Mouse (Mus musculus) kidney, postnatal 0 days (tissue): ENCODE measurements around the gene Rps9. TPM values are rescaled to one million over a fixed set of nuclear protein-coding genes. Genes with fewer than 3 reads are reported as not detected.

Experiments
- ATAC-seq: fragments of 200-750 bp; cut with Nextera tagmentation; replicated peaks from 2 replicates; pipeline ENCODE4 v1.8.0; 2017; ENCODE audit warnings: low read depth, moderate number of reproducible peaks, moderate TSS enrichment, moderate library complexity; ENCODE audit not compliant: low FRiP score
- DNase-seq: peaks from one replicate; pipeline ENCODE4 v3.0.0-alpha.2; 2016; ENCODE audit warnings: low spot score
- H3K27ac ChIP-seq: fragments of 300-500 bp; sonication (generic); 2 replicates; pipeline ENCODE4 v1.5.1; 2014; ENCODE audit warnings: mild to moderate bottlenecking
- H3K27me3 ChIP-seq: fragments of 300-500 bp; sonication (generic); 2 replicates; pipeline ENCODE4 v1.6.1; 2014; ENCODE audit warnings: low read length, mixed read lengths; ENCODE audit not compliant: insufficient read depth
- H3K36me3 ChIP-seq: fragments of 300-500 bp; sonication (generic); 2 replicates; pipeline ENCODE4 v1.6.1; 2014; ENCODE audit warnings: low read length, mixed read lengths; ENCODE audit not compliant: insufficient read depth
- H3K4me1 ChIP-seq: fragments of 300-500 bp; sonication (generic); replicated peaks from 2 replicates; pipeline ENCODE4 v1.6.1; 2014; ENCODE audit warnings: antibody characterized with exemption, low read length, mixed read lengths; ENCODE audit not compliant: insufficient read depth
- H3K4me2 ChIP-seq: fragments of 300-500 bp; sonication (generic); 2 replicates; pipeline ENCODE4 v1.6.1; 2014; ENCODE audit warnings: mild to moderate bottlenecking, low read length, moderate library complexity, mixed read lengths
- H3K4me3 ChIP-seq: fragments of 300-500 bp; sonication (generic); replicated peaks from 2 replicates; pipeline ENCODE4 v1.5.1; 2014; ENCODE audit warnings: low read depth, low read length
- H3K9ac ChIP-seq: fragments of 300-500 bp; sonication (generic); 2 replicates; pipeline ENCODE4 v1.6.1; 2014; ENCODE audit warnings: low read depth, low read length
- H3K9me3 ChIP-seq: fragments of 300-500 bp; sonication (generic); replicated peaks from 2 replicates; pipeline ENCODE4 v1.6.1; 2016; ENCODE audit warnings: low read length, inconsistent platforms, mixed read lengths
- CTCF ChIP-seq: IDR thresholded peaks from 2 replicates; pipeline ENCODE4 v1.5.1; 2016; ENCODE audit warnings: antibody characterized with exemption, low read depth, mild to moderate bottlenecking, moderate library complexity
- WGBS: fragments of 180-500 bp; shearing (Covaris S2); extraction: QIAGEN DNeasy Blood & Tissue Kit; methylation state at CpG from one replicate; pipeline ENCODE4 v1.1.7; 2014; 5-methylcytosine and 5-hydroxymethylcytosine counted together
- polyA plus RNA-seq: library from polyadenylated mRNA; unstranded; fragments of >200 nt; fragmentation: Nextera tagmentation; extraction: Ambion mirVana; gene quantifications from 2 replicates; pipeline ENCODE4 v1.2.1, GENCODE M21; 2015

Gene Rps9
- polyA plus RNA-seq, 1 experiment from 2014 or later, result 1,624 TPM

- H3K36me3 ChIP-seq, result peaks cover 9% of the 10 kb centered on the region; the same call in 1 of the 2 replicates
- WGBS, result 25% methylated on average over 14 of the region's 14 CpGs
- DNase-seq (peak; percentile 51), ATAC-seq (no peak)
- H3K9me3 ChIP-seq, result no peaks in the 10 kb centered on the region
- peaks cover 13% of the 10 kb centered on the region for H3K4me1 ChIP-seq
- peak overlapping the region; percentile 40; the same call in 1 of the 2 replicates for H3K9ac ChIP-seq
- H3K27ac ChIP-seq, result 0 out of 2 replicates have a peak overlapping the region, but pooled peaks have one; percentile 31
- peak overlapping the region; percentile 1; the same call in 1 of the 2 replicates for H3K4me3 ChIP-seq
- no peaks in the 10 kb centered on the region for H3K27me3 ChIP-seq
- TF ChIP-seq CTCF, result peak; percentile 47
- H3K4me2 ChIP-seq, result peak overlapping the region; percentile 34
Measured at GRCm38 (mm10) chr7:3666921-3667391, 36.8 kb upstream of the Rps9 start.

DNA sequence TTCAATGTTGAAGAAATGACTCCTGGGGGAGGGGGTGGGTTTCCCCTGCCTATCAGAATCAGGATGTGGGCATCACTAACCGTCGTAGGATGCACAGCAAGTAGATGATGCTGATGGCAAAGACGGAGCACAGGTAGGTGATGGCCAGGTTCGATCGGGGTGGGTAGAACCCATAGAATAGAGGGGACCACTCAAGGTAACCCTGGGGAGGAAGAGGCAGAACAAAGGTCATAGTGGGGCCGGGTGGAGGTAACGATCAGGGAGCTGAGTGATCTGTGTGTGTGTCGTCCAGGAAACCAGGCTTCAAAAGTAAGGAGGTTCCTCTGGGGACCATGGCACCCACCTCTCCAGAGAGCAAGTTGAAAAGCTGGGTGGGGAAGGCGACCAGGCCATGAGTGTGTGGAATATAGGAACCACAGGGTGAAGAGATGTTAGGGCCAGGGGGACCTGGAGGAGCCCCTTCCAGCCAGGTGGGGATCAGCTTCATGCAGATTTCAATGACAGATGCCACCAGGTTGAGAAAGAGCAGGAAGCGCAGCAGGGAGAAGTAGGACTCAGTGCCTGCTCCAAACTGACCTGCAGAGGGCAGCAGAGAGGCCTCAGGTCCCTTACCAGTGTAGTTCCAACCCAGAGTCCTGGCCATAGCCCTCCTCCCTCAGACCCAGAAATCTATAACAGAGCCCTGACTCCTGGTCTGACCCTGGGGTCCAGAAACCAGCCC, 29.1 kb upstream of the Rps9 start:
- TF ChIP-seq CTCF, result peak; percentile 92
- peak; percentile 88 for DNase-seq
- no peak overlapping the region for H3K4me3 ChIP-seq

DNA sequence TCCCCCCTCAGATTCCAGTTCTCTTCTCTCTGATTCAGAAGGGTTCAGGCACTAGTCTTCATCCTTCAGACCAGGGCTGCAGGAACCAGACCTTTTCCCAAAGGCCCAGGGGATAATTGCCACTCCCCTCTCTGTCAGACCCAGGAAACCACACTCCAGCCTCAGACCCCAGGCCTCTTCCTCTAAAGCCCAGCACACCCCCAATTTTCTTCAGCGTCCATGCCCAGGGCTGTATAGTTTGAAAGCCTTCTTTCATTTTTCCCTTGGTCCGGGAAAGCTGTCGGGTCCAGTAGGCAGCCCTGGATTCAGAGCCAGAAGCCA, 28.6 kb upstream of the Rps9 start:
- TF ChIP-seq CTCF, result no peak
- DNase-seq, result no peak
- Histone ChIP-seq H3K4me1 (no peaks in the 10 kb centered on the region), H3K36me3 (0 out of 2 replicates have a peak, but pooled peaks cover 1% of the 10 kb centered on the region), H3K4me3 (no peak overlapping the region), H3K9ac (no peak overlapping the region), H3K27ac (no peak overlapping the region), H3K27me3 (no peaks in the 10 kb centered on the region), H3K9me3 (no peaks in the 10 kb centered on the region), H3K4me2 (no peak overlapping the region)
- 83% methylated on average over 3 of the region's 3 CpGs for WGBS
- ATAC-seq, result peak; percentile 10; the same call in 1 of the 2 replicates

More for the DNA sequence above, 29.1 kb upstream of the Rps9 start:
- Histone ChIP-seq H3K27me3 (no peaks in the 10 kb centered on the region), H3K4me1 (no peaks in the 10 kb centered on the region), H3K9me3 (no peaks in the 10 kb centered on the region), H3K9ac (no peak overlapping the region), H3K4me2 (no peak overlapping the region), H3K36me3 (no peaks in the 10 kb centered on the region), H3K27ac (no peak overlapping the region)
- 69% methylated on average over 10 of the region's 10 CpGs for WGBS
- peak; percentile 81 for ATAC-seq

GRCm38 (mm10) chr7:3676371-3676770, 27.4 kb upstream of the Rps9 start:
- no peaks in the 10 kb centered on the region for H3K4me1 ChIP-seq
- WGBS, result 83% methylated on average over 12 of the region's 12 CpGs
- DNase-seq (no peak), ATAC-seq (no peak)
- H3K4me2 ChIP-seq, result peak overlapping the region; percentile 19
- no peak overlapping the region for H3K27ac ChIP-seq
- 0 out of 2 replicates have a peak, but pooled peaks cover 3% of the 10 kb centered on the region for H3K36me3 ChIP-seq
- no peaks in the 10 kb centered on the region for H3K9me3 ChIP-seq
- no peak overlapping the region for H3K4me3 ChIP-seq
- peak overlapping the region; percentile 36; the same call in 1 of the 2 replicates for H3K9ac ChIP-seq
- no peak for TF ChIP-seq CTCF
- no peaks in the 10 kb centered on the region for H3K27me3 ChIP-seq

DNA sequence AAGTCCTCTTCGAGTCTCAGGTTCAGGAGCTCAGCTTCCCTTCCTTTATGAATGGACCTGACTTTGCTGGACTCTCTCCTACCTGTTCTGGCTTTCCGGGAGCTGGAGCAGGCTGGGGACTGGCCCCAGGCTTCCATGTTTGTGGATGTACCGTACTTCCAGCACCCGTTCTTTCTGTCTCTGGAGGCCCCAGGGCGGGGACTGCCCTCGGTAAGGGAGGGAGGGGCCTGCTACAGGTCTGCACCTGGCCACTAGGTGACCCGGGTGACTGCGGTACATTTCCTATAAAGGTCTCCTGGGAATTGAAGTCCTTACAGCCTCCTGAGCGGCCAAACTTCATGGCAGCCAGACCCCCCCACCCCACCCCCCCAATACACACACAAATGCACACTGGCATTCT, 26.5 kb upstream of the Rps9 start, which contains the start of gene Tmc4:
Gene Tmc4 (minus strand): TSS at position 212 of the 400 bp plus-strand sequence.
- Histone ChIP-seq H3K9ac (peak within 1 kb of the TSS; percentile 36; the same call in 1 of the 2 replicates), H3K27me3 (no peaks in the 10 kb centered on the region), H3K4me1 (no peaks in the 10 kb centered on the region), H3K27ac (no peak within 1 kb of the TSS), H3K9me3 (no peaks in the 10 kb centered on the region), H3K4me3 (no peak within 1 kb of the TSS), H3K36me3 (0 out of 2 replicates have a peak, but pooled peaks cover 3% of the 10 kb centered on the region), H3K4me2 (peak within 1 kb of the TSS; percentile 19)
- TF ChIP-seq CTCF, result peak; percentile 30
- peak; percentile 77 for ATAC-seq
- WGBS, result 46% methylated on average over 9 of the region's 9 CpGs
- DNase-seq, result peak; percentile 14

DNA sequence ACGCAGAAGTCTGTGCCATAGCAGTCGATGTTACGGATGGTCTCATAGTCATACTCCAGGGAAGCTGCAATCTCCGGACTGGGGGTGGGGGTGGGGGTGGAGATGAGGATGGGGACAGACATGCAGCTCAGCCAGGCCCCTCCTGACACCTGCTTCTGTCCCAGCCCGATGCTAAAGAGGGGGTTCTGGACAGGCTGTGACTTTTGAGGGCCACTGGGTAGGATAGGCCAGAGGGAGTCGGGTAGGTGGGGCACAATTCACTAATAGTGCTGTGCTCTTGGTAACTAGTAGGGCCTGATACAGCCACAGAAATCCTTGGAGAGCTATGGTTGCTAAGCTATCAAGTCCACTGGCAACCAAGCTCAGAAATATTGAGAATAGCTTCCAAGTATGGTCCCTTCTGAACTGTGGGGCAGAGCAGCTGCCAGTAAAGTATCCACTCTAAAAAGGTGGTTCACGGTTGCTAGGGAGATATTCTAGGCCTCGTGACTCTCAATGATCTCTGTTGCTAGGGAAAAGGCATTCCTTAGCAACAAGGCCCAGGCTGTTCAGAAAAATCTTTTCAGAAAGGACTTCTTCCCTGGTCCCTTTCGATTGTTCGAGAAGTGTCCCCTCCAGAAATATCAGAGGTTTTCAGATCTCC, 19.8 kb upstream of the Rps9 start:
- Histone ChIP-seq H3K4me3 (no peak overlapping the region), H3K4me2 (no peak overlapping the region), H3K27ac (no peak overlapping the region), H3K36me3 (peaks cover 27% of the 10 kb centered on the region; the same call in 1 of the 2 replicates), H3K4me1 (no peaks in the 10 kb centered on the region), H3K9ac (no peak overlapping the region), H3K9me3 (no peaks in the 10 kb centered on the region), H3K27me3 (no peaks in the 10 kb centered on the region)
- WGBS, result 88% methylated on average over 10 of the region's 10 CpGs
- no peak for DNase-seq
- 0 out of 2 replicates have a peak, but pooled peaks have one; percentile 9 for ATAC-seq
- TF ChIP-seq CTCF, result no peak
